Mouse (Mus musculus): Measurements from ENCODE around the gene Tmc7.

DNA sequence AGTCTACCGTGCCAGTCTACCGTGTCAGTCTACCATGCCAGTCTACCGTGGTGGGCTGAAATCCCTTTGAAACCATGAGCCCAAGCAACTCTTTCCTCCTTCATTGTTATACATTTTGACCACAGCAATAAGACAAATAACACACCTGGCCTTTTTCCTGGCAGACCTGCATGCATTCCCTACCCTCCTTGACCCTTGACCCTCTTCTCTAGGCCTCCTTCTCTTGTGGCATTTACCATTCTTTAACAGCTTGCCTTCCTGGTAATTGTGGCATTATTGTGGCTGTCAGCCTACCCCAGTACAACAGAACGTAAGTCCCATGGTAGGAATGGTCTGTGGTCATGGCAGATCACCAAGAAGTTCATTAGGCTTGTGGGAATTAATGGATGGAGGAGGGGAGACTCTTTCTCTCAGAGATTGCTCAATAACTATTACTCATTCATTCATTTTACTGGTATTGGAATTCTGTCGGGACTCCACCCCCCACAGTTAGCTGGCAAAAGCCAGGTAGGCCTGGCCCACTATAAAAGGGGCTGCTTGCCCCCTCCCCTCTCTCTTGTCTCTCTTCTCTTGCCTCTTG, 6.3 kb upstream of the Tmc7 start:
- no peak for TF ChIP-seq CTCF (IDR thresholded peaks at IDR 0.05; ENCODE audit: borderline replicate concordance, insufficient read depth, low read length)
- no peak for TF ChIP-seq POLR2A (IDR thresholded peaks at IDR 0.05; ENCODE audit: low read depth, low read length)

All from embryonic fibroblast, embryonic 13.5 days (primary cell).